Mouse (Mus musculus): ENCODE measurements around the gene Rnf11.

GRCm38 (mm10) chr4:109484621-109485020 lies at the start of gene Rnf11:
- no peak for TF ChIP-seq GATA1 (IDR thresholded peaks at IDR 0.05; ENCODE audit: borderline replicate concordance, low read length)
- no peak for TF ChIP-seq CTCF (IDR thresholded peaks at IDR 0.05; ENCODE audit: low read depth, low read length)
- no peak for TF ChIP-seq POLR2AphosphoS5 (IDR thresholded peaks at IDR 0.05; ENCODE audit: insufficient replicate concordance, low read depth, low read length)
- no peak for TF ChIP-seq TAL1 (conservative IDR thresholded peaks at IDR 0.05; ENCODE audit: low read depth, low read length)
- no peak for TF ChIP-seq GATA2 (IDR thresholded peaks at IDR 0.05; ENCODE audit: borderline replicate concordance, low read depth, low read length)
